ENCODE assay signal across 21 mouse cellular contexts in the genomic region with DNA sequence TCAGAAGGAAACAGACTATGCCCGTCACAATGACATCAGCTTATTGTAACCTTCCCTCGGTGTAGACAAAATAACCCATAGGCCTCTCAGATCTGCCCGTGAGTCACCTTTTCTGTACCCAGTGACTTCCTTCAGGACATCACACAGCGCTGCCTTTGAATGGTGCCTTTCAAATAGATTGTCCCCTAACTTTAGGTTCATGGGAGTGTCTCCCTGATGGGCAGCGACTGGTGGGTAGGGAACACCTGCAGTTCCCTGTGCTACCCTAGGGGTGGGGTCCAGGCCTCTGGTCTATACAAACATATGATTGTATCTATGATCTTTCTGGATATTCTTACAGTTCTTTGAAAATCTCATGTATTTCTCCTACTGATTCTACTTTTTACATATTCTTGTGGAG.
DNase-seq lines count a peak whose midpoint lies in the region; ATAC-seq and TF ChIP-seq lines count a peak whose summit lies in the region.
"Had no signal": no experiment of that assay in that cellular context is flagged by ENCODE, and none has a peak within 500 bp of the region (broad histone marks: within the 10 kb centered on the region; RNA-seq: fewer than 3 reads in every experiment).

No protein-coding gene starts in this region.

- 55% methylated on average over 5 of the region's 5 CpGs for WGBS in stomach, embryonic 15.5 days

- TF ChIP-seq CTCF in layer of hippocampus, adult 2 months (conservative IDR thresholded peaks at IDR 0.05), result no peak
- TF ChIP-seq CTCF in brain, embryonic 14.5 days (IDR thresholded peaks at IDR 0.05; ENCODE audit: borderline replicate concordance, extremely low read depth, insufficient read depth, insufficient read length), result no peak

- H3K4me2 ChIP-seq in stomach, embryonic 15.5 days, result no peak overlapping the region
- H3K4me2 ChIP-seq: embryonic facial prominence, embryonic 12.5 days; forebrain, embryonic 13.5 days; forebrain, embryonic 15.5 days had no signal

- no peak for TF ChIP-seq POLR2A in brain, embryonic 14.5 days (IDR thresholded peaks at IDR 0.05; ENCODE audit: borderline replicate concordance, extremely low read depth, insufficient read depth, insufficient read length, poor library complexity, severe bottlenecking)

- no peaks in the 10 kb centered on the region for H3K36me3 ChIP-seq in stomach, embryonic 15.5 days
- H3K36me3 ChIP-seq: embryonic facial prominence, embryonic 10.5 days; embryonic facial prominence, embryonic 12.5 days; forebrain, embryonic 15.5 days had no signal

- peak overlapping the region; percentile 4; the same call in 1 of the 2 replicates for H3K27ac ChIP-seq in layer of hippocampus, adult 2 months
- no peak overlapping the region for H3K27ac ChIP-seq in stomach, embryonic 15.5 days
- H3K27ac ChIP-seq: embryonic facial prominence, embryonic 10.5 days; embryonic facial prominence, embryonic 12.5 days; forebrain, embryonic 13.5 days; forebrain, embryonic 15.5 days had no signal

- H3K9ac ChIP-seq in stomach, embryonic 15.5 days, result no peak overlapping the region
- H3K9ac ChIP-seq: embryonic facial prominence, embryonic 12.5 days; forebrain, embryonic 13.5 days; forebrain, embryonic 15.5 days; forebrain, postnatal 0 days had no signal

- H3K27me3 ChIP-seq in stomach, embryonic 15.5 days (replicated peaks), result no peaks in the 10 kb centered on the region
- H3K27me3 ChIP-seq: forebrain, embryonic 13.5 days; forebrain, embryonic 15.5 days had no signal

- H3K4me1 ChIP-seq in stomach, embryonic 15.5 days, result no peaks in the 10 kb centered on the region
- H3K4me1 ChIP-seq: embryonic facial prominence, embryonic 10.5 days; embryonic facial prominence, embryonic 12.5 days; forebrain, embryonic 13.5 days; forebrain, embryonic 15.5 days had no signal

- intact Hi-C loops in heart, postnatal 10 days (cut with DNase I), result loop anchor here (2.0 kb wide), 1 partner anchor 412 kb away; no protein-coding TSS in a partner anchor

- H3K4me3 ChIP-seq in layer of hippocampus, adult 2 months, result no peak overlapping the region
- no peak overlapping the region for H3K4me3 ChIP-seq in stomach, embryonic 15.5 days (replicated peaks)
- H3K4me3 ChIP-seq: embryonic facial prominence, embryonic 10.5 days; embryonic facial prominence, embryonic 12.5 days; forebrain, embryonic 13.5 days; forebrain, embryonic 15.5 days had no signal

- DNase-seq in heart, adult 11 months, result peak; percentile 79
- no peak for DNase-seq in heart, postnatal 10 days
- DNase-seq in layer of hippocampus, adult 2 months (ENCODE audit: low spot score in 2 of 2), result no peak
- no peak for DNase-seq in layer of hippocampus, adult 11-12 months (ENCODE audit: low spot score)
- DNase-seq in brain, embryonic 14.5 days (ENCODE audit: low read depth), result peak; percentile 20
- no peak for DNase-seq in lung, adult 18-20 months
- no peak for DNase-seq in lung, postnatal 25 days (ENCODE audit: low spot score)
- DNase-seq: adrenal gland, adult 2 months; adrenal gland, postnatal 10 days; adrenal gland, postnatal 25 days; cerebellum, adult 11-12 months; cerebellum, adult 2 months; cerebellum, adult 9-10 months; cerebellum, postnatal 10 days; cerebellum, postnatal 25 days; forebrain, postnatal 0 days had no signal

- peak; percentile 22; the same call in 1 of the 2 replicates for ATAC-seq in stomach, embryonic 15.5 days (ENCODE audit: insufficient read depth, low FRiP score, low read depth)
- ATAC-seq: forebrain, embryonic 13.5 days; forebrain, embryonic 15.5 days; forebrain, postnatal 0 days had no signal

- H3K9me3 ChIP-seq in stomach, embryonic 15.5 days, result no peaks in the 10 kb centered on the region
- H3K9me3 ChIP-seq: embryonic facial prominence, embryonic 10.5 days; embryonic facial prominence, embryonic 12.5 days; forebrain, embryonic 13.5 days; forebrain, embryonic 15.5 days had no signal

Comparison
In these comparisons a context has a peak if more than half of its experiments do, and no peak if none do; other contexts are left out.
1. DNase-seq: peak in heart, adult 11 months (single experiment) and brain, embryonic 14.5 days (single experiment); none in heart, postnatal 10 days (0 of 2), layer of hippocampus, adult 2 months (0 of 2), layer of hippocampus, adult 11-12 months (single experiment), lung, adult 18-20 months (0 of 2) and lung, postnatal 25 days (single experiment).